Mouse (Mus musculus): Measurements from ENCODE around the gene Cd164l2. TPM values are rescaled to one million over a fixed set of nuclear protein-coding genes. Genes with fewer than 3 reads are reported as not detected.

Cd164l2 gene
- total RNA-seq, 1 experiment = 2.2 TPM

GRCm38 (mm10) chr4:133170056-133170524 is 41.8 kb upstream of the Cd164l2 start:
- Histone ChIP-seq H3K9me3 (ENCODE audit: control insufficient read depth, insufficient read depth, low read depth, low read length) (no peaks in the 10 kb centered on the region), H3K36me3 (ENCODE audit: control insufficient read depth, insufficient read depth, low read length, poor library complexity, severe bottlenecking) (no peaks in the 10 kb centered on the region), H3K9ac (ENCODE audit: insufficient read depth, low read depth, low read length, poor library complexity, severe bottlenecking) (no peak overlapping the region), H3K4me1 (ENCODE audit: control insufficient read depth in 2 of 2, insufficient read depth in 2 of 2, low read length in 2 of 2, poor library complexity in 1 of 2) (peaks cover 4 to 16% of the 10 kb centered on the region in 2 experiments; a peak in 3 of 4 replicates), H3K4me3 (ENCODE audit: insufficient read depth in 1 of 2, low read depth in 1 of 2, low read length in 2 of 2, poor library complexity in 1 of 2, severe bottlenecking in 1 of 2) (no peak overlapping the region), H3K27ac (ENCODE audit: insufficient read depth, low read depth, low read length, poor library complexity, severe bottlenecking) (no peak overlapping the region; the same call in 1 of the 2 replicates)
- DNase-seq (ENCODE audit: low read depth, low spot score) = no peak
- TF ChIP-seq CHD2 (IDR thresholded peaks at IDR 0.05; ENCODE audit: low read depth, low read length) (no peak), HCFC1 (IDR thresholded peaks at IDR 0.05; ENCODE audit: borderline replicate concordance, insufficient read depth, low read length) (no peak), ZNF384 (IDR thresholded peaks at IDR 0.05; ENCODE audit: low read depth, low read length) (no peak), ZC3H11A (IDR thresholded peaks at IDR 0.05; ENCODE audit: borderline replicate concordance, low read depth, low read length) (no peak), MAFK (IDR thresholded peaks at IDR 0.05; ENCODE audit: insufficient read depth, low read depth, low read length) (no peak)
- in situ Hi-C loops (cut with MboI; ENCODE audit: low sequenced_read_pairs in 2 of 2, unreplicated experiment in 2 of 2) = no loop called here

GRCm38 (mm10) chr4:133170616-133171015 is 41.3 kb upstream of the Cd164l2 start:
- no peak overlapping the region for H3K4me3 ChIP-seq (ENCODE audit: insufficient read depth in 1 of 2, low read depth in 1 of 2, low read length in 2 of 2, poor library complexity in 1 of 2, severe bottlenecking in 1 of 2)
- in situ Hi-C loops (cut with MboI; ENCODE audit: low sequenced_read_pairs in 2 of 2, unreplicated experiment in 2 of 2) = no loop called here
- H3K4me1 ChIP-seq (ENCODE audit: control insufficient read depth in 2 of 2, insufficient read depth in 2 of 2, low read length in 2 of 2, poor library complexity in 1 of 2) = peaks cover 4 to 14% of the 10 kb centered on the region in 2 experiments; a peak in 3 of 4 replicates
- TF ChIP-seq HCFC1 (IDR thresholded peaks at IDR 0.05; ENCODE audit: borderline replicate concordance, insufficient read depth, low read length) = no peak
- TF ChIP-seq CHD2 (IDR thresholded peaks at IDR 0.05; ENCODE audit: low read depth, low read length) = no peak
- no peak for TF ChIP-seq ZNF384 (IDR thresholded peaks at IDR 0.05; ENCODE audit: low read depth, low read length)
- no peak for TF ChIP-seq ZC3H11A (IDR thresholded peaks at IDR 0.05; ENCODE audit: borderline replicate concordance, low read depth, low read length)
- TF ChIP-seq MAFK (IDR thresholded peaks at IDR 0.05; ENCODE audit: insufficient read depth, low read depth, low read length) = no peak
- H3K27ac ChIP-seq (ENCODE audit: insufficient read depth, low read depth, low read length, poor library complexity, severe bottlenecking) = no peak overlapping the region
- no peaks in the 10 kb centered on the region for H3K36me3 ChIP-seq (ENCODE audit: control insufficient read depth, insufficient read depth, low read length, poor library complexity, severe bottlenecking)
- no peak overlapping the region for H3K9ac ChIP-seq (ENCODE audit: insufficient read depth, low read depth, low read length, poor library complexity, severe bottlenecking)
- H3K9me3 ChIP-seq (ENCODE audit: control insufficient read depth, insufficient read depth, low read depth, low read length) = no peaks in the 10 kb centered on the region
- DNase-seq (ENCODE audit: low read depth, low spot score) = no peak

GRCm38 (mm10) chr4:133172451-133172850 is 39.5 kb upstream of the Cd164l2 start:
- H3K36me3 ChIP-seq (ENCODE audit: control insufficient read depth, insufficient read depth, low read length, poor library complexity, severe bottlenecking) = peaks cover 8% of the 10 kb centered on the region; the same call in 1 of the 2 replicates
- no peak for DNase-seq (ENCODE audit: low read depth, low spot score)
- H3K9me3 ChIP-seq (ENCODE audit: control insufficient read depth, insufficient read depth, low read depth, low read length) = no peaks in the 10 kb centered on the region
- TF ChIP-seq HCFC1 (IDR thresholded peaks at IDR 0.05; ENCODE audit: borderline replicate concordance, insufficient read depth, low read length) (no peak), MAFK (IDR thresholded peaks at IDR 0.05; ENCODE audit: insufficient read depth, low read depth, low read length) (no peak)
- peaks cover 3 to 7% of the 10 kb centered on the region in 2 experiments; a peak in 3 of 4 replicates for H3K4me1 ChIP-seq (ENCODE audit: control insufficient read depth in 2 of 2, insufficient read depth in 2 of 2, low read length in 2 of 2, poor library complexity in 1 of 2)
- no peak overlapping the region for H3K27ac ChIP-seq (ENCODE audit: insufficient read depth, low read depth, low read length, poor library complexity, severe bottlenecking)
- no peak overlapping the region for H3K9ac ChIP-seq (ENCODE audit: insufficient read depth, low read depth, low read length, poor library complexity, severe bottlenecking)
- no peak overlapping the region for H3K4me3 ChIP-seq (ENCODE audit: insufficient read depth in 1 of 2, low read depth in 1 of 2, low read length in 2 of 2, poor library complexity in 1 of 2, severe bottlenecking in 1 of 2)
- in situ Hi-C loops (cut with MboI; ENCODE audit: low sequenced_read_pairs in 2 of 2, unreplicated experiment in 2 of 2) = no loop called here

- no peak overlapping the region for H3K9ac ChIP-seq (ENCODE audit: insufficient read depth, low read depth, low read length, poor library complexity, severe bottlenecking)
- DNase-seq (ENCODE audit: low read depth, low spot score) = no peak
- no peak overlapping the region for H3K27ac ChIP-seq (ENCODE audit: insufficient read depth, low read depth, low read length, poor library complexity, severe bottlenecking)
- H3K9me3 ChIP-seq (ENCODE audit: control insufficient read depth, insufficient read depth, low read depth, low read length) = no peaks in the 10 kb centered on the region
- TF ChIP-seq ZC3H11A (IDR thresholded peaks at IDR 0.05; ENCODE audit: borderline replicate concordance, low read depth, low read length) (no peak), MAFK (IDR thresholded peaks at IDR 0.05; ENCODE audit: insufficient read depth, low read depth, low read length) (no peak), ZNF384 (IDR thresholded peaks at IDR 0.05; ENCODE audit: low read depth, low read length) (no peak), HCFC1 (IDR thresholded peaks at IDR 0.05; ENCODE audit: borderline replicate concordance, insufficient read depth, low read length) (no peak), CHD2 (IDR thresholded peaks at IDR 0.05; ENCODE audit: low read depth, low read length) (no peak)
- H3K4me3 ChIP-seq (ENCODE audit: insufficient read depth in 1 of 2, low read depth in 1 of 2, low read length in 2 of 2, poor library complexity in 1 of 2, severe bottlenecking in 1 of 2) = no peak overlapping the region
- peaks cover 15% of the 10 kb centered on the region; the same call in 1 of the 2 replicates for H3K36me3 ChIP-seq (ENCODE audit: control insufficient read depth, insufficient read depth, low read length, poor library complexity, severe bottlenecking)
- peaks cover 3 to 7% of the 10 kb centered on the region in 2 experiments; a peak in 3 of 4 replicates for H3K4me1 ChIP-seq (ENCODE audit: control insufficient read depth in 2 of 2, insufficient read depth in 2 of 2, low read length in 2 of 2, poor library complexity in 1 of 2)
- in situ Hi-C loops (cut with MboI; ENCODE audit: low sequenced_read_pairs in 2 of 2, unreplicated experiment in 2 of 2) = no loop called here
Measured at GRCm38 (mm10) chr4:133174361-133174760, 37.6 kb upstream of the Cd164l2 start.

- H3K27ac ChIP-seq (ENCODE audit: insufficient read depth, low read depth, low read length, poor library complexity, severe bottlenecking) = no peak overlapping the region
- no peak for DNase-seq (ENCODE audit: low read depth, low spot score)
- peaks cover 17% of the 10 kb centered on the region; the same call in 1 of the 2 replicates for H3K36me3 ChIP-seq (ENCODE audit: control insufficient read depth, insufficient read depth, low read length, poor library complexity, severe bottlenecking)
- in situ Hi-C loops (cut with MboI; ENCODE audit: low sequenced_read_pairs in 2 of 2, unreplicated experiment in 2 of 2) = no loop called here
- H3K9ac ChIP-seq (ENCODE audit: insufficient read depth, low read depth, low read length, poor library complexity, severe bottlenecking) = no peak overlapping the region
- no peak overlapping the region for H3K4me3 ChIP-seq (ENCODE audit: insufficient read depth in 1 of 2, low read depth in 1 of 2, low read length in 2 of 2, poor library complexity in 1 of 2, severe bottlenecking in 1 of 2)
- peaks cover 0 to 2% of the 10 kb centered on the region in 2 experiments; a peak in 2 of 4 replicates for H3K4me1 ChIP-seq (ENCODE audit: control insufficient read depth in 2 of 2, insufficient read depth in 2 of 2, low read length in 2 of 2, poor library complexity in 1 of 2)
- no peaks in the 10 kb centered on the region for H3K9me3 ChIP-seq (ENCODE audit: control insufficient read depth, insufficient read depth, low read depth, low read length)
- TF ChIP-seq HCFC1 (IDR thresholded peaks at IDR 0.05; ENCODE audit: borderline replicate concordance, insufficient read depth, low read length) (no peak), MAFK (IDR thresholded peaks at IDR 0.05; ENCODE audit: insufficient read depth, low read depth, low read length) (no peak), ZNF384 (IDR thresholded peaks at IDR 0.05; ENCODE audit: low read depth, low read length) (no peak), ZC3H11A (IDR thresholded peaks at IDR 0.05; ENCODE audit: borderline replicate concordance, low read depth, low read length) (no peak), CHD2 (IDR thresholded peaks at IDR 0.05; ENCODE audit: low read depth, low read length) (no peak)
Measured at GRCm38 (mm10) chr4:133175274-133175673, 36.7 kb upstream of the Cd164l2 start.
